Mouse (Mus musculus) midbrain, embryonic 11.5 days (tissue): ENCODE results near the gene Dtl. TPM values are rescaled to one million over a fixed set of nuclear protein-coding genes. Genes with fewer than 3 reads are reported as not detected.
"Not testable (repeated sequence)": the region's sequence is repeated elsewhere in the genome, so short reads cannot be mapped to it uniquely, and the experiment has no call there.

ENCODE experiments used
- ATAC-seq: fragments of 200-750 bp; cut with Nextera tagmentation; 2 replicates; pipeline ENCODE4 v1.8.0; 2017; ENCODE audit warnings: moderate TSS enrichment, moderate library complexity; ENCODE audit not compliant: low FRiP score
- DNase-seq: peaks from one replicate; pipeline ENCODE4 v3.0.0; 2015; ENCODE audit warnings: low spot score; ENCODE audit errors: missing footprints
- H3K27ac ChIP-seq: fragments of 300-500 bp; sonication (generic); 2 replicates; pipeline ENCODE4 v1.5.1; 2014; ENCODE audit warnings: low read depth, low read length
- H3K27me3 ChIP-seq: fragments of 300-500 bp; sonication (generic); 2 replicates; pipeline ENCODE4 v1.6.1; 2014; ENCODE audit warnings: mild to moderate bottlenecking, low read length, moderate library complexity, mixed read lengths; ENCODE audit not compliant: control insufficient read depth, insufficient read depth
- H3K36me3 ChIP-seq: fragments of 300-500 bp; sonication (generic); 2 replicates; pipeline ENCODE4 v1.6.1; 2014; ENCODE audit warnings: mild to moderate bottlenecking, low read length, moderate library complexity, mixed read lengths; ENCODE audit not compliant: control insufficient read depth, insufficient read depth
- H3K4me1 ChIP-seq: fragments of 300-500 bp; sonication (generic); 2 replicates; pipeline ENCODE4 v1.6.1; 2014; ENCODE audit warnings: low read length; ENCODE audit not compliant: control insufficient read depth, insufficient read depth
- H3K4me2 ChIP-seq: fragments of 300-500 bp; sonication (generic); 2 replicates; pipeline ENCODE4 v1.6.1; 2014; ENCODE audit warnings: mild to moderate bottlenecking, moderate library complexity
- H3K4me3 ChIP-seq: fragments of 300-500 bp; sonication (generic); 2 replicates; pipeline ENCODE4 v1.5.1; 2014; ENCODE audit warnings: low read depth, low read length
- H3K9ac ChIP-seq: fragments of 300-500 bp; sonication (generic); 2 replicates; pipeline ENCODE4 v1.6.1; 2014; ENCODE audit warnings: low read length
- H3K9me3 ChIP-seq: fragments of 300-500 bp; sonication (generic); 2 replicates; pipeline ENCODE4 v1.6.1; 2016; ENCODE audit warnings: low read length; ENCODE audit not compliant: control insufficient read depth
- WGBS: fragments of 180-500 bp; shearing (Covaris S2); extraction: QIAGEN DNeasy Blood & Tissue Kit; methylation state at CpG from one replicate; pipeline ENCODE4 v1.1.7; 2014; 5-methylcytosine and 5-hydroxymethylcytosine counted together
- polyA plus RNA-seq: library from polyadenylated mRNA; unstranded; fragments of >200 nt; fragmentation: Nextera tagmentation; extraction: Ambion mirVana; gene quantifications from 2 replicates; pipeline ENCODE4 v1.2.1, GENCODE M21; 2014

Gene Dtl
- polyA plus RNA-seq, 1 experiment from 2014 or later = 67.9 TPM

GRCm38 (mm10) chr1:191519329-191520066 is 55.8 kb downstream of the Dtl start:
- no peaks in the 10 kb centered on the region for H3K36me3 ChIP-seq
- H3K9ac ChIP-seq = no peak overlapping the region
- H3K4me2 ChIP-seq = no peak overlapping the region
- DNase-seq = peak; percentile 61
- no peak overlapping the region for H3K27ac ChIP-seq
- H3K4me3 ChIP-seq = no peak overlapping the region
- no peaks in the 10 kb centered on the region for H3K4me1 ChIP-seq
- ATAC-seq = no peak
- 88% methylated on average over 4 of the region's 4 CpGs for WGBS
- H3K27me3 ChIP-seq = no peaks in the 10 kb centered on the region
- H3K9me3 ChIP-seq = no peaks in the 10 kb centered on the region

- H3K4me2 ChIP-seq = no peak overlapping the region
- H3K27ac ChIP-seq = no peak overlapping the region
- no peaks in the 10 kb centered on the region for H3K4me1 ChIP-seq
- H3K9ac ChIP-seq = no peak overlapping the region
- H3K9me3 ChIP-seq = no peaks in the 10 kb centered on the region
- 92% methylated on average over 4 of the region's 4 CpGs for WGBS
- no peaks in the 10 kb centered on the region for H3K36me3 ChIP-seq
- no peak overlapping the region for H3K4me3 ChIP-seq
- DNase-seq (no peak), ATAC-seq (no peak)
- no peaks in the 10 kb centered on the region for H3K27me3 ChIP-seq
Measured at GRCm38 (mm10) chr1:191518911-191519310, 56.4 kb downstream of the Dtl start.

- no peaks in the 10 kb centered on the region for H3K9me3 ChIP-seq
- no peaks in the 10 kb centered on the region for H3K4me1 ChIP-seq
- no peak overlapping the region for H3K4me3 ChIP-seq
- H3K4me2 ChIP-seq = no peak overlapping the region
- DNase-seq = peak; percentile 17
- H3K27ac ChIP-seq = no peak overlapping the region
- no peak overlapping the region for H3K9ac ChIP-seq
- ATAC-seq = no peak
- no peaks in the 10 kb centered on the region for H3K27me3 ChIP-seq
- no peaks in the 10 kb centered on the region for H3K36me3 ChIP-seq
- 86% methylated on average over 5 of the region's 5 CpGs for WGBS
Measured at GRCm38 (mm10) chr1:191517969-191518368, 57.4 kb downstream of the Dtl start.

- H3K4me2 ChIP-seq = no peak overlapping the region
- no peak overlapping the region for H3K4me3 ChIP-seq
- no peaks in the 10 kb centered on the region for H3K9me3 ChIP-seq
- no peak for ATAC-seq
- H3K4me1 ChIP-seq = no peaks in the 10 kb centered on the region
- DNase-seq = peak; percentile 82
- H3K9ac ChIP-seq = no peak overlapping the region
- no peak overlapping the region for H3K27ac ChIP-seq
- no peaks in the 10 kb centered on the region for H3K27me3 ChIP-seq
- H3K36me3 ChIP-seq = no peaks in the 10 kb centered on the region
- WGBS = 47% methylated on average over 3 of the region's 3 CpGs
Measured at GRCm38 (mm10) chr1:191517056-191517455, 58.3 kb downstream of the Dtl start.

GRCm38 (mm10) chr1:191516351-191516750 is 59.0 kb downstream of the Dtl start:
- H3K36me3 ChIP-seq, H3K9ac ChIP-seq, H3K4me1 ChIP-seq, H3K4me3 ChIP-seq, H3K4me2 ChIP-seq, H3K27me3 ChIP-seq, H3K9me3 ChIP-seq, ATAC-seq, H3K27ac ChIP-seq: not testable (repeated sequence)
- DNase-seq = peak; percentile 59
- 89% methylated on average over 2 of the region's 2 CpGs for WGBS

GRCm38 (mm10) chr1:191513195-191513594 is 62.1 kb downstream of the Dtl start:
- Histone ChIP-seq H3K4me1 (no peaks in the 10 kb centered on the region), H3K27ac (no peak overlapping the region), H3K4me3 (no peak overlapping the region), H3K27me3 (no peaks in the 10 kb centered on the region), H3K9me3 (no peaks in the 10 kb centered on the region), H3K36me3 (no peaks in the 10 kb centered on the region), H3K9ac (no peak overlapping the region), H3K4me2 (no peak overlapping the region)
- DNase-seq (peak; percentile 56), ATAC-seq (no peak)
- 85% methylated on average over 4 of the region's 4 CpGs for whole genome bisulfite sequencing

- WGBS = 79% methylated on average over 4 of the region's 4 CpGs
- ATAC-seq = no peak
Measured at GRCm38 (mm10) chr1:191512383-191512782, 63.0 kb downstream of the Dtl start.

GRCm38 (mm10) chr1:191511503-191511902 is 63.8 kb downstream of the Dtl start:
- WGBS = 91% methylated on average over 8 of the region's 8 CpGs
- H3K9ac ChIP-seq = no peak overlapping the region

More at GRCm38 (mm10) chr1:191512383-191512782, 63.0 kb downstream of the Dtl start:
- DNase-seq = no peak
- Histone ChIP-seq H3K9me3 (no peaks in the 10 kb centered on the region), H3K27me3 (no peaks in the 10 kb centered on the region), H3K36me3 (no peaks in the 10 kb centered on the region), H3K4me1 (no peaks in the 10 kb centered on the region), H3K4me2 (no peak overlapping the region), H3K9ac (no peak overlapping the region), H3K4me3 (no peak overlapping the region), H3K27ac (no peak overlapping the region)

GRCm38 (mm10) chr1:191509865-191510264 is 65.5 kb downstream of the Dtl start:
- no peaks in the 10 kb centered on the region for H3K36me3 ChIP-seq
- H3K4me1 ChIP-seq = no peaks in the 10 kb centered on the region
- no peak overlapping the region for H3K4me2 ChIP-seq
- H3K4me3 ChIP-seq = no peak overlapping the region
- DNase-seq (no peak), ATAC-seq (no peak)
- no peak overlapping the region for H3K27ac ChIP-seq
- H3K9me3 ChIP-seq = no peaks in the 10 kb centered on the region
- H3K27me3 ChIP-seq = no peaks in the 10 kb centered on the region
- no peak overlapping the region for H3K9ac ChIP-seq
- WGBS = 73% methylated on average over 3 of the region's 3 CpGs

More at GRCm38 (mm10) chr1:191511503-191511902, 63.8 kb downstream of the Dtl start:
- H3K27ac ChIP-seq = no peak overlapping the region
- no peaks in the 10 kb centered on the region for H3K9me3 ChIP-seq
- H3K4me3 ChIP-seq = no peak overlapping the region
- ATAC-seq = no peak
- H3K27me3 ChIP-seq = no peaks in the 10 kb centered on the region
- DNase-seq = no peak
- H3K36me3 ChIP-seq = no peaks in the 10 kb centered on the region
- no peak overlapping the region for H3K4me2 ChIP-seq
- no peaks in the 10 kb centered on the region for H3K4me1 ChIP-seq
